Mouse (Mus musculus): Measurements from ENCODE around the gene Cdc42bpb. TPM values are rescaled to one million over a fixed set of nuclear protein-coding genes. Genes with fewer than 3 reads are reported as not detected.

The Cdc42bpb gene
- 48.1 TPM for polyA plus RNA-seq (2012; fragmentation: generic; extraction: Trizol)
- long read RNA-seq, experiment 1, partial matches to known transcripts = 5 of 16 reads
- long read RNA-seq, experiment 1, other reads (novel, unspliced or antisense) = 11 of 16 reads
- long read RNA-seq, experiment 2, full-length matches to known transcripts = 1 of 63 reads
- long read RNA-seq, experiment 2, partial matches to known transcripts = 57 of 63 reads
- long read RNA-seq, experiment 2, other reads (novel, unspliced or antisense) = 5 of 63 reads

GRCm38 (mm10) chr12:111377376-111377973, at the start of gene Cdc42bpb:
Gene Cdc42bpb, minus strand, starts transcription at chr12:111377718.
- Histone ChIP-seq H3K79me3 (ENCODE audit: low read depth) (peaks cover 45% of the 10 kb centered on the region), H3K27me3 (ENCODE audit: control insufficient read depth, insufficient read depth, insufficient read length) (no peaks in the 10 kb centered on the region)
- TF ChIP-seq MAX (IDR thresholded peaks at IDR 0.05) = peak; percentile 43
- no peak for TF ChIP-seq MYOG (IDR thresholded peaks at IDR 0.05; ENCODE audit: control insufficient read depth, extremely low read depth, insufficient read length)

GRCm38 (mm10) chr12:111425789-111426460, 48.4 kb upstream of the Cdc42bpb start:
- Histone ChIP-seq H3K36me3 (ENCODE audit: control insufficient read depth, insufficient read depth) (no peaks in the 10 kb centered on the region), H3K79me3 (ENCODE audit: low read depth) (peaks cover 6% of the 10 kb centered on the region), H3ac (ENCODE audit: control insufficient read depth, insufficient read length, low read depth) (peak overlapping the region; percentile 46), H3K27me3 (ENCODE audit: control insufficient read depth, insufficient read depth, insufficient read length) (no peaks in the 10 kb centered on the region), H3K4me3 (ENCODE audit: insufficient read depth, poor library complexity, severe bottlenecking) (no peak overlapping the region), H3K79me2 (ENCODE audit: control insufficient read depth, insufficient read depth) (peaks cover 21% of the 10 kb centered on the region)
- no peak for TF ChIP-seq CEBPB (IDR thresholded peaks at IDR 0.05; ENCODE audit: low read depth)
- TF ChIP-seq MAX (IDR thresholded peaks at IDR 0.05) = peak; percentile 60
- TF ChIP-seq CTCF (IDR thresholded peaks at IDR 0.05; ENCODE audit: control insufficient read depth, insufficient read depth, insufficient read length) = peak; percentile 97

More at GRCm38 (mm10) chr12:111377376-111377973, at the start of gene Cdc42bpb:
- H3ac ChIP-seq (ENCODE audit: control insufficient read depth, insufficient read length, low read depth) = peak within 1 kb of the TSS; percentile 80
- H3K79me2 ChIP-seq (ENCODE audit: control insufficient read depth, insufficient read depth) = peaks cover 49% of the 10 kb centered on the region
- peak within 1 kb of the TSS; percentile 71 for H3K4me3 ChIP-seq (ENCODE audit: insufficient read depth, poor library complexity, severe bottlenecking)
- H3K36me3 ChIP-seq (ENCODE audit: control insufficient read depth, insufficient read depth) = no peaks in the 10 kb centered on the region

- no peak overlapping the region for H3K4me3 ChIP-seq (ENCODE audit: insufficient read depth, poor library complexity, severe bottlenecking)
- H3K79me2 ChIP-seq (ENCODE audit: control insufficient read depth, insufficient read depth) = peaks cover 19% of the 10 kb centered on the region
- no peak overlapping the region for H3ac ChIP-seq (ENCODE audit: control insufficient read depth, insufficient read length, low read depth)
- no peaks in the 10 kb centered on the region for H3K36me3 ChIP-seq (ENCODE audit: control insufficient read depth, insufficient read depth)
- no peaks in the 10 kb centered on the region for H3K27me3 ChIP-seq (ENCODE audit: control insufficient read depth, insufficient read depth, insufficient read length)
- TF ChIP-seq MYOG (IDR thresholded peaks at IDR 0.05; ENCODE audit: control insufficient read depth, extremely low read depth, insufficient read length) (no peak), CTCF (IDR thresholded peaks at IDR 0.05; ENCODE audit: control insufficient read depth, insufficient read depth, insufficient read length) (peak; percentile 90), MAX (IDR thresholded peaks at IDR 0.05) (peak; percentile 11)
- peaks cover 6% of the 10 kb centered on the region for H3K79me3 ChIP-seq (ENCODE audit: low read depth)
Observed at GRCm38 (mm10) chr12:111425258-111425657, 47.7 kb upstream of the Cdc42bpb start.

- Histone ChIP-seq H3K36me3 (ENCODE audit: control insufficient read depth, insufficient read depth) (no peaks in the 10 kb centered on the region), H3K4me3 (ENCODE audit: insufficient read depth, poor library complexity, severe bottlenecking) (no peak overlapping the region), H3ac (ENCODE audit: control insufficient read depth, insufficient read length, low read depth) (no peak overlapping the region), H3K27me3 (ENCODE audit: control insufficient read depth, insufficient read depth, insufficient read length) (no peaks in the 10 kb centered on the region), H3K79me2 (ENCODE audit: control insufficient read depth, insufficient read depth) (peaks cover 12% of the 10 kb centered on the region), H3K79me3 (ENCODE audit: low read depth) (peaks cover 5% of the 10 kb centered on the region)
- TF ChIP-seq CTCF (IDR thresholded peaks at IDR 0.05; ENCODE audit: control insufficient read depth, insufficient read depth, insufficient read length) (no peak), CEBPB (IDR thresholded peaks at IDR 0.05; ENCODE audit: low read depth) (no peak), MYOD1 (IDR thresholded peaks at IDR 0.05; ENCODE audit: control insufficient read depth, insufficient read length, low read depth) (no peak), MYOG (IDR thresholded peaks at IDR 0.05; ENCODE audit: control insufficient read depth, extremely low read depth, insufficient read length) (no peak), USF1 (IDR thresholded peaks at IDR 0.05; ENCODE audit: low read depth) (no peak), MAX (IDR thresholded peaks at IDR 0.05) (no peak)
Observed at GRCm38 (mm10) chr12:111424547-111424946, 47.0 kb upstream of the Cdc42bpb start.

GRCm38 (mm10) chr12:111423570-111424129, 46.1 kb upstream of the Cdc42bpb start:
- Histone ChIP-seq H3K27me3 (ENCODE audit: control insufficient read depth, insufficient read depth, insufficient read length) (no peaks in the 10 kb centered on the region), H3ac (ENCODE audit: control insufficient read depth, insufficient read length, low read depth) (no peak overlapping the region), H3K79me2 (ENCODE audit: control insufficient read depth, insufficient read depth) (peaks cover 5% of the 10 kb centered on the region), H3K4me3 (ENCODE audit: insufficient read depth, poor library complexity, severe bottlenecking) (no peak overlapping the region), H3K79me3 (ENCODE audit: low read depth) (no peaks in the 10 kb centered on the region), H3K36me3 (ENCODE audit: control insufficient read depth, insufficient read depth) (no peaks in the 10 kb centered on the region)
- no peak for TF ChIP-seq FOSL1 (IDR thresholded peaks at IDR 0.05; ENCODE audit: insufficient read depth, low read length, poor library complexity, severe bottlenecking)
- no peak for TF ChIP-seq MAX (IDR thresholded peaks at IDR 0.05)
- no peak for TF ChIP-seq USF1 (IDR thresholded peaks at IDR 0.05; ENCODE audit: low read depth)
- no peak for TF ChIP-seq CEBPB (IDR thresholded peaks at IDR 0.05; ENCODE audit: low read depth)
- TF ChIP-seq CTCF (IDR thresholded peaks at IDR 0.05; ENCODE audit: control insufficient read depth, insufficient read depth, insufficient read length) = no peak
- TF ChIP-seq MYOD1 (IDR thresholded peaks at IDR 0.05; ENCODE audit: control insufficient read depth, insufficient read length, low read depth) = no peak
- TF ChIP-seq MYOG (IDR thresholded peaks at IDR 0.05; ENCODE audit: control insufficient read depth, extremely low read depth, insufficient read length) = no peak

GRCm38 (mm10) chr12:111422852-111423251, 45.3 kb upstream of the Cdc42bpb start:
- H3K36me3 ChIP-seq (ENCODE audit: control insufficient read depth, insufficient read depth) = no peaks in the 10 kb centered on the region
- H3ac ChIP-seq (ENCODE audit: control insufficient read depth, insufficient read length, low read depth) = no peak overlapping the region
- TF ChIP-seq USF1 (IDR thresholded peaks at IDR 0.05; ENCODE audit: low read depth) (no peak), MYOD1 (IDR thresholded peaks at IDR 0.05; ENCODE audit: control insufficient read depth, insufficient read length, low read depth) (no peak), FOSL1 (IDR thresholded peaks at IDR 0.05; ENCODE audit: insufficient read depth, low read length, poor library complexity, severe bottlenecking) (no peak), CEBPB (IDR thresholded peaks at IDR 0.05; ENCODE audit: low read depth) (no peak), CTCF (IDR thresholded peaks at IDR 0.05; ENCODE audit: control insufficient read depth, insufficient read depth, insufficient read length) (no peak), MAX (IDR thresholded peaks at IDR 0.05) (no peak), MYOG (IDR thresholded peaks at IDR 0.05; ENCODE audit: control insufficient read depth, extremely low read depth, insufficient read length) (no peak)
- H3K4me3 ChIP-seq (ENCODE audit: insufficient read depth, poor library complexity, severe bottlenecking) = no peak overlapping the region
- no peaks in the 10 kb centered on the region for H3K27me3 ChIP-seq (ENCODE audit: control insufficient read depth, insufficient read depth, insufficient read length)
- no peaks in the 10 kb centered on the region for H3K79me2 ChIP-seq (ENCODE audit: control insufficient read depth, insufficient read depth)
- H3K79me3 ChIP-seq (ENCODE audit: low read depth) = no peaks in the 10 kb centered on the region

All from C2C12 (cell line).